Mouse (Mus musculus): ENCODE data around the gene Hectd3. TPM values are rescaled to one million over a fixed set of nuclear protein-coding genes. Genes with fewer than 3 reads are reported as not detected.

The Hectd3 gene
- polyA plus RNA-seq, 1 experiment from 2014 or later: 14.0 TPM

GRCm38 (mm10) chr4:117040791-117041190 is 45.7 kb downstream of the Hectd3 start:
- Histone ChIP-seq H3K36me3 (ENCODE audit: control insufficient read depth, insufficient read depth, low read length) (no peaks in the 10 kb centered on the region), H3K4me3 (ENCODE audit: low read length) (no peak overlapping the region), H3K9ac (ENCODE audit: low read depth, low read length) (no peak overlapping the region), H3K27me3 (replicated peaks; ENCODE audit: control insufficient read depth, insufficient read depth, low read length) (no peaks in the 10 kb centered on the region), H3K9me3 (ENCODE audit: control insufficient read depth, low read length) (no peaks in the 10 kb centered on the region), H3K4me2 (ENCODE audit: low read depth, low read length) (no peak overlapping the region), H3K27ac (ENCODE audit: low read length) (no peak overlapping the region), H3K4me1 (ENCODE audit: control insufficient read depth, insufficient read depth, low read length) (peaks cover 3% of the 10 kb centered on the region; the same call in 1 of the 2 replicates)
- no peak for ATAC-seq
- WGBS: 54% methylated on average over 1 of the region's 1 CpGs

- peaks cover 3% of the 10 kb centered on the region; the same call in 1 of the 2 replicates for H3K4me1 ChIP-seq (ENCODE audit: control insufficient read depth, insufficient read depth, low read length)
- no peak overlapping the region for H3K9ac ChIP-seq (ENCODE audit: low read depth, low read length)
- no peaks in the 10 kb centered on the region for H3K36me3 ChIP-seq (ENCODE audit: control insufficient read depth, insufficient read depth, low read length)
- 35% methylated on average over 4 of the region's 4 CpGs for WGBS
- H3K4me3 ChIP-seq (ENCODE audit: low read length): no peak overlapping the region
- H3K27me3 ChIP-seq (replicated peaks; ENCODE audit: control insufficient read depth, insufficient read depth, low read length): no peaks in the 10 kb centered on the region
- H3K4me2 ChIP-seq (ENCODE audit: low read depth, low read length): no peak overlapping the region
- no peaks in the 10 kb centered on the region for H3K9me3 ChIP-seq (ENCODE audit: control insufficient read depth, low read length)
- no peak for ATAC-seq
- H3K27ac ChIP-seq (ENCODE audit: low read length): no peak overlapping the region
Observed at GRCm38 (mm10) chr4:117041283-117041721, 46.2 kb downstream of the Hectd3 start.

GRCm38 (mm10) chr4:117048836-117049235 is 53.7 kb downstream of the Hectd3 start:
- H3K9ac ChIP-seq (ENCODE audit: low read depth, low read length): no peak overlapping the region
- 0 out of 2 replicates have a peak, but pooled peaks cover 3% of the 10 kb centered on the region for H3K36me3 ChIP-seq (ENCODE audit: control insufficient read depth, insufficient read depth, low read length)
- ATAC-seq: no peak
- no peak overlapping the region for H3K4me2 ChIP-seq (ENCODE audit: low read depth, low read length)
- 75% methylated on average over 3 of the region's 3 CpGs for WGBS
- no peaks in the 10 kb centered on the region for H3K9me3 ChIP-seq (ENCODE audit: control insufficient read depth, low read length)
- no peak overlapping the region for H3K4me3 ChIP-seq (ENCODE audit: low read length)
- H3K4me1 ChIP-seq (ENCODE audit: control insufficient read depth, insufficient read depth, low read length): no peaks in the 10 kb centered on the region
- no peaks in the 10 kb centered on the region for H3K27me3 ChIP-seq (replicated peaks; ENCODE audit: control insufficient read depth, insufficient read depth, low read length)
- no peak overlapping the region for H3K27ac ChIP-seq (ENCODE audit: low read length)

GRCm38 (mm10) chr4:117049485-117049884 is 54.4 kb downstream of the Hectd3 start:
- Histone ChIP-seq H3K27me3 (replicated peaks; ENCODE audit: control insufficient read depth, insufficient read depth, low read length) (no peaks in the 10 kb centered on the region), H3K9ac (ENCODE audit: low read depth, low read length) (no peak overlapping the region), H3K9me3 (ENCODE audit: control insufficient read depth, low read length) (no peaks in the 10 kb centered on the region), H3K36me3 (ENCODE audit: control insufficient read depth, insufficient read depth, low read length) (0 out of 2 replicates have a peak, but pooled peaks cover 3% of the 10 kb centered on the region), H3K4me3 (ENCODE audit: low read length) (no peak overlapping the region), H3K4me1 (ENCODE audit: control insufficient read depth, insufficient read depth, low read length) (no peaks in the 10 kb centered on the region), H3K4me2 (ENCODE audit: low read depth, low read length) (no peak overlapping the region), H3K27ac (ENCODE audit: low read length) (no peak overlapping the region)
- no peak for ATAC-seq
- 97% methylated on average over 1 of the region's 1 CpGs for WGBS

GRCm38 (mm10) chr4:117052626-117053025 is 57.5 kb downstream of the Hectd3 start:
- Histone ChIP-seq H3K9ac (ENCODE audit: low read depth, low read length) (no peak overlapping the region), H3K9me3 (ENCODE audit: control insufficient read depth, low read length) (no peaks in the 10 kb centered on the region), H3K27me3 (replicated peaks; ENCODE audit: control insufficient read depth, insufficient read depth, low read length) (no peaks in the 10 kb centered on the region), H3K36me3 (ENCODE audit: control insufficient read depth, insufficient read depth, low read length) (0 out of 2 replicates have a peak, but pooled peaks cover 3% of the 10 kb centered on the region), H3K4me1 (ENCODE audit: control insufficient read depth, insufficient read depth, low read length) (no peaks in the 10 kb centered on the region), H3K4me2 (ENCODE audit: low read depth, low read length) (no peak overlapping the region), H3K4me3 (ENCODE audit: low read length) (no peak overlapping the region), H3K27ac (ENCODE audit: low read length) (no peak overlapping the region)
- no peak for ATAC-seq
- 84% methylated on average over 4 of the region's 4 CpGs for WGBS

GRCm38 (mm10) chr4:117053956-117054355 is 58.8 kb downstream of the Hectd3 start:
- no peak overlapping the region for H3K4me3 ChIP-seq (ENCODE audit: low read length)
- H3K27ac ChIP-seq (ENCODE audit: low read length): no peak overlapping the region
- no peak for ATAC-seq
- 88% methylated on average over 4 of the region's 4 CpGs for WGBS
- H3K9ac ChIP-seq (ENCODE audit: low read depth, low read length): no peak overlapping the region
- H3K9me3 ChIP-seq (ENCODE audit: control insufficient read depth, low read length): no peaks in the 10 kb centered on the region
- no peaks in the 10 kb centered on the region for H3K27me3 ChIP-seq (replicated peaks; ENCODE audit: control insufficient read depth, insufficient read depth, low read length)
- no peaks in the 10 kb centered on the region for H3K4me1 ChIP-seq (ENCODE audit: control insufficient read depth, insufficient read depth, low read length)
- H3K4me2 ChIP-seq (ENCODE audit: low read depth, low read length): no peak overlapping the region
- H3K36me3 ChIP-seq (ENCODE audit: control insufficient read depth, insufficient read depth, low read length): no peaks in the 10 kb centered on the region

Other genes starting within 250 kb of the Hectd3 start
- 29.7 and 31.0 TPM in 2 replicates for gene Toe1, start 187.7 kb upstream of the Hectd3 start, polyA plus RNA-seq (2015; fragmentation: Nextera tagmentation; extraction: Ambion mirVana)
- 9.1 and 9.5 TPM in 2 replicates for gene Mutyh, start 187.6 kb upstream of the Hectd3 start, polyA plus RNA-seq (2015; fragmentation: Nextera tagmentation; extraction: Ambion mirVana)
- 1.5 and 1.9 TPM in 2 replicates for gene Hpdl, start 173.6 kb upstream of the Hectd3 start, polyA plus RNA-seq (2015; fragmentation: Nextera tagmentation; extraction: Ambion mirVana)
- 1.2 and 1.4 TPM in 2 replicates for gene Zswim5, start 117.9 kb upstream of the Hectd3 start, polyA plus RNA-seq (2015; fragmentation: Nextera tagmentation; extraction: Ambion mirVana)
- gene Urod, start 904 bp upstream of the Hectd3 start, polyA plus RNA-seq (2015; fragmentation: Nextera tagmentation; extraction: Ambion mirVana): 72.8 and 82.8 TPM in 2 replicates
- gene Eif2b3, start 24.1 kb downstream of the Hectd3 start, polyA plus RNA-seq (2015; fragmentation: Nextera tagmentation; extraction: Ambion mirVana): 26.8 and 31.4 TPM in 2 replicates
- gene Ptch2, start 100.8 kb downstream of the Hectd3 start, polyA plus RNA-seq (2015; fragmentation: Nextera tagmentation; extraction: Ambion mirVana): 6.2 and 6.4 TPM in 2 replicates
- gene Btbd19, start 130.4 kb downstream of the Hectd3 start, polyA plus RNA-seq (2015; fragmentation: Nextera tagmentation; extraction: Ambion mirVana): 3.9 and 4.8 TPM in 2 replicates
- not detected in 2 replicates for gene Tctex1d4, start 131.5 kb downstream of the Hectd3 start, polyA plus RNA-seq (2015; fragmentation: Nextera tagmentation; extraction: Ambion mirVana)
- gene Plk3, start 138.6 kb downstream of the Hectd3 start, polyA plus RNA-seq (2015; fragmentation: Nextera tagmentation; extraction: Ambion mirVana): 2.5 and 4.1 TPM in 2 replicates
- 811 and 851 TPM in 2 replicates for gene Rps8, start 160.9 kb downstream of the Hectd3 start, polyA plus RNA-seq (2015; fragmentation: Nextera tagmentation; extraction: Ambion mirVana)
- 35.9 and 41.3 TPM in 2 replicates for gene Kif2c, start 187.3 kb downstream of the Hectd3 start, polyA plus RNA-seq (2015; fragmentation: Nextera tagmentation; extraction: Ambion mirVana)

Measured in intestine, embryonic 16.5 days (tissue).